Mouse (Mus musculus) CH12.LX (cell line): ENCODE data around the gene Runx2. TPM values are rescaled to one million over a fixed set of nuclear protein-coding genes. Genes with fewer than 3 reads are reported as not detected.

ENCODE experiments used
- DNase-seq: peaks from one replicate; pipeline ENCODE4 v3.0.0-alpha.2; 2013; ENCODE audit errors: extremely low read depth
- H3K27ac ChIP-seq: 2 replicates; pipeline ENCODE4 v1.5.1; 2012; ENCODE audit warnings: low read depth, mild to moderate bottlenecking, control low read depth, moderate library complexity; ENCODE audit not compliant: insufficient read depth
- H3K27me3 ChIP-seq: replicated peaks from 2 replicates; pipeline ENCODE3; 2012; ENCODE audit warnings: inconsistent platforms
- H3K36me3 ChIP-seq, 2 experiments: replicated peaks in 1 of 2; 2 replicates each; pipeline versions ENCODE3 to v1.6.1; 2012; ENCODE audit warnings: inconsistent platforms in 1 of 2, low read length in 1 of 2, mild to moderate bottlenecking in 1 of 2, mixed read lengths in 1 of 2, moderate library complexity in 1 of 2; ENCODE audit not compliant: control insufficient read depth in 1 of 2, insufficient read depth in 1 of 2
- H3K4me1 ChIP-seq, 2 experiments: 2 replicates each; pipeline ENCODE4 v1.6.1; 2012; ENCODE audit warnings: inconsistent platforms in 1 of 2, moderate library complexity in 1 of 2; ENCODE audit not compliant: insufficient read depth in 2 of 2, control insufficient read depth in 1 of 2
- H3K4me2 ChIP-seq: 2 replicates; pipeline ENCODE4 v1.6.1; 2012; ENCODE audit warnings: low read depth, mild to moderate bottlenecking, control low read depth; ENCODE audit not compliant: poor library complexity, insufficient read depth, severe bottlenecking
- H3K4me3 ChIP-seq, 3 experiments: fragments of 150-350 bp in 1 of 3; sonication (generic) in 1 of 3; replicated peaks in 1 of 3; 2 replicates each; pipeline versions ENCODE3 to v1.5.1; 2011 to 2012; ENCODE audit warnings: low read depth in 2 of 3, low read length in 2 of 3, mild to moderate bottlenecking in 2 of 3, moderate library complexity in 2 of 3, control low read depth in 1 of 3, improper control_type of control experiment in 1 of 3, inconsistent platforms in 1 of 3, mixed read lengths in 1 of 3; ENCODE audit not compliant: poor library complexity in 1 of 3
- H3K79me2 ChIP-seq: replicated peaks from 2 replicates; pipeline ENCODE4 v1.6.1; 2012; ENCODE audit warnings: mild to moderate bottlenecking, moderate library complexity; ENCODE audit not compliant: control insufficient read depth, poor library complexity, insufficient read depth, severe bottlenecking; ENCODE audit errors: extremely low read depth
- H3K9ac ChIP-seq: 2 replicates; pipeline ENCODE4 v1.6.1; 2012; ENCODE audit warnings: low read depth, mild to moderate bottlenecking, control low read depth, moderate library complexity; ENCODE audit not compliant: insufficient read depth
- H3K9me3 ChIP-seq: replicated peaks from 2 replicates; pipeline ENCODE3; 2012; ENCODE audit warnings: low read length, inconsistent platforms, mixed read lengths
- BHLHE40 ChIP-seq: IDR thresholded peaks from 2 replicates; pipeline ENCODE4 v1.6.1; 2011; ENCODE audit warnings: mild to moderate bottlenecking, low read depth, low read length, improper control_type of control experiment
- CHD2 ChIP-seq: IDR thresholded peaks from 2 replicates; pipeline ENCODE4 v1.6.1; 2011; ENCODE audit warnings: low read length, improper control_type of control experiment
- CTCF ChIP-seq, 2 experiments: IDR thresholded peaks in 1 of 2; conservative IDR thresholded peaks in 1 of 2; 2 replicates each; pipeline ENCODE4 v1.5.1; 2011 to 2012; ENCODE audit warnings: low read depth in 2 of 2, low read length in 2 of 2, improper control_type of control experiment in 1 of 2, inconsistent platforms in 1 of 2, mild to moderate bottlenecking in 1 of 2, moderate library complexity in 1 of 2
- GABPA ChIP-seq: IDR thresholded peaks from 2 replicates; pipeline ENCODE4 v1.6.1; 2012; ENCODE audit warnings: low read depth, low read length, improper control_type of control experiment, inconsistent platforms; ENCODE audit not compliant: insufficient replicate concordance
- IRF4 ChIP-seq: IDR thresholded peaks from 2 replicates; pipeline ENCODE4 v1.6.1; 2014; ENCODE audit warnings: low read depth, mild to moderate bottlenecking, inconsistent platforms, low read length, improper control_type of control experiment
- JUN ChIP-seq: IDR thresholded peaks from 2 replicates; pipeline ENCODE4 v1.6.1; 2011; ENCODE audit warnings: low read depth, mild to moderate bottlenecking, low read length, improper control_type of control experiment, moderate library complexity; ENCODE audit not compliant: insufficient read depth
- JUND ChIP-seq: conservative IDR thresholded peaks from 2 replicates; pipeline ENCODE4 v1.6.1; 2011; ENCODE audit warnings: low read depth, low read length, improper control_type of control experiment
- KAT2A ChIP-seq: IDR thresholded peaks from 2 replicates; pipeline ENCODE4 v1.6.1; 2012; ENCODE audit warnings: low read length, improper control_type of control experiment, inconsistent platforms; ENCODE audit not compliant: insufficient replicate concordance
- MAFK ChIP-seq: IDR thresholded peaks from 2 replicates; pipeline ENCODE4 v1.6.1; 2011; ENCODE audit warnings: low read length, improper control_type of control experiment; ENCODE audit not compliant: insufficient replicate concordance
- MAX ChIP-seq: IDR thresholded peaks from 2 replicates; pipeline ENCODE4 v1.6.1; 2011; ENCODE audit warnings: low read length, improper control_type of control experiment
- MAZ ChIP-seq: IDR thresholded peaks from 2 replicates; pipeline ENCODE4 v1.6.1; 2012; ENCODE audit warnings: low read depth, mild to moderate bottlenecking, inconsistent platforms, low read length, improper control_type of control experiment, moderate library complexity
- MEF2A ChIP-seq: IDR thresholded peaks from 2 replicates; pipeline ENCODE4 v1.6.1; 2014; ENCODE audit warnings: low read depth, mild to moderate bottlenecking, inconsistent platforms, low read length, improper control_type of control experiment, borderline replicate concordance
- NRF1 ChIP-seq: IDR thresholded peaks from 2 replicates; pipeline ENCODE4 v1.6.1; 2014; ENCODE audit warnings: low read depth, mild to moderate bottlenecking, inconsistent platforms, low read length, improper control_type of control experiment, moderate library complexity
- POLR2AphosphoS2 ChIP-seq: IDR thresholded peaks from 2 replicates; pipeline ENCODE4 v1.6.1; 2011; ENCODE audit warnings: low read depth, low read length, improper control_type of control experiment
- RCOR1 ChIP-seq: conservative IDR thresholded peaks from 2 replicates; pipeline ENCODE4 v1.6.1; 2012; ENCODE audit warnings: low read depth, mild to moderate bottlenecking, inconsistent platforms, low read length, improper control_type of control experiment
- SIN3A ChIP-seq: IDR thresholded peaks from 2 replicates; pipeline ENCODE4 v1.6.1; 2012; ENCODE audit warnings: low read length, improper control_type of control experiment, inconsistent platforms
- ZC3H11A ChIP-seq: IDR thresholded peaks from 2 replicates; pipeline ENCODE4 v1.6.1; 2012; ENCODE audit warnings: low read depth, mild to moderate bottlenecking, inconsistent platforms, low read length, improper control_type of control experiment
- ZNF384 ChIP-seq: IDR thresholded peaks from 2 replicates; pipeline ENCODE4 v1.6.1; 2012; ENCODE audit warnings: low read depth, low read length, improper control_type of control experiment, inconsistent platforms
- dilution Hi-C: fragments of 300-500 bp; cut with MboI; formaldehyde crosslinking; loops from 2 replicates; pipeline ENCODE4 v1.14.3; 2020; ENCODE audit warnings: low sequenced_read_pairs; ENCODE audit not compliant: extremely low pct_unique_long_range_greater_than_20kb, extremely low pct_ligation_motif_present
- in situ Hi-C: fragments of 300-500 bp; cut with MboI; formaldehyde crosslinking; loops from 3 replicates; pipeline ENCODE4 v1.14.3; 2019; ENCODE audit warnings: low sequenced_read_pairs, low pct_ligation_motif_present, low pct_unique_long_range_greater_than_20kb, mixed read lengths
- polyA plus RNA-seq: library from polyadenylated mRNA; unstranded; fragments of >175 nt; gene quantifications from 2 replicates; pipeline ENCODE4 v1.2.1, GENCODE M21; 2012; ENCODE audit warnings: low read depth; ENCODE audit not compliant: insufficient read length
- total RNA-seq, 2 experiments: library from RNA; depleted of rRNA; stranded (reverse); fragments of 300-350 nt in 1 of 2; fragments of >200 nt in 1 of 2; gene quantifications; 2 replicates each; pipeline ENCODE4 v1.2.3; 2012 to 2014

Runx2 gene
- total and polyA plus RNA-seq, 3 experiments = 0.70 to 1.4 (median 1.1) TPM

GRCm38 (mm10) chr17:44601317-44602021 is 213.1 kb downstream of the Runx2 start:
- Histone ChIP-seq H3K9me3 (no peaks in the 10 kb centered on the region), H3K27me3 (no peaks in the 10 kb centered on the region), H3K36me3 (no peaks in the 10 kb centered on the region), H3K4me1 (peaks cover 21 to 24% of the 10 kb centered on the region in 2 experiments), H3K79me2 (no peaks in the 10 kb centered on the region), H3K4me3 (no peak overlapping the region), H3K27ac (no peak overlapping the region), H3K9ac (no peak overlapping the region), H3K4me2 (no peak overlapping the region)
- dilution Hi-C loops (no loop called here), in situ Hi-C loops (no loop called here)
- no peak for TF ChIP-seq ZNF384
- no peak for TF ChIP-seq GABPA
- TF ChIP-seq NRF1 = no peak
- no peak for TF ChIP-seq JUND
- no peak for TF ChIP-seq BHLHE40
- TF ChIP-seq MAZ = no peak
- TF ChIP-seq RCOR1 = no peak
- no peak for TF ChIP-seq MAFK
- no peak for TF ChIP-seq ZC3H11A
- TF ChIP-seq MEF2A = no peak
- TF ChIP-seq KAT2A = no peak
- no peak for TF ChIP-seq SIN3A
- TF ChIP-seq CTCF (conservative IDR thresholded peaks at IDR 0.05 in 1 of 2, IDR thresholded peaks at IDR 0.05 in 1 of 2; ENCODE audit: low read depth in 2 of 2, low read length in 2 of 2) = no peak
- TF ChIP-seq CHD2 = no peak
- no peak for TF ChIP-seq POLR2AphosphoS2
- no peak for DNase-seq

GRCm38 (mm10) chr17:44599856-44600255 is 214.7 kb downstream of the Runx2 start:
- Histone ChIP-seq H3K27ac (0 out of 2 replicates have a peak overlapping the region, but pooled peaks have one; percentile 32), H3K9me3 (no peaks in the 10 kb centered on the region), H3K36me3 (no peaks in the 10 kb centered on the region), H3K79me2 (no peaks in the 10 kb centered on the region), H3K4me3 (no peak overlapping the region), H3K4me1 (peaks cover 11 to 12% of the 10 kb centered on the region in 2 experiments), H3K4me2 (peak overlapping the region; percentile 95), H3K27me3 (no peaks in the 10 kb centered on the region), H3K9ac (peak overlapping the region; percentile 69; the same call in 1 of the 2 replicates)
- no peak for TF ChIP-seq GABPA
- TF ChIP-seq JUN = no peak
- TF ChIP-seq ZC3H11A = no peak
- TF ChIP-seq BHLHE40 = 0 out of 2 replicates have a peak, but pooled peaks have one; percentile 12
- no peak for TF ChIP-seq MAZ
- TF ChIP-seq MAX = no peak
- TF ChIP-seq IRF4 = peak; percentile 73
- in situ Hi-C loops (no loop called here), dilution Hi-C loops (no loop called here)
- DNase-seq = no peak
